Mouse (Mus musculus): ENCODE results near the gene Spsb2.

DNA sequence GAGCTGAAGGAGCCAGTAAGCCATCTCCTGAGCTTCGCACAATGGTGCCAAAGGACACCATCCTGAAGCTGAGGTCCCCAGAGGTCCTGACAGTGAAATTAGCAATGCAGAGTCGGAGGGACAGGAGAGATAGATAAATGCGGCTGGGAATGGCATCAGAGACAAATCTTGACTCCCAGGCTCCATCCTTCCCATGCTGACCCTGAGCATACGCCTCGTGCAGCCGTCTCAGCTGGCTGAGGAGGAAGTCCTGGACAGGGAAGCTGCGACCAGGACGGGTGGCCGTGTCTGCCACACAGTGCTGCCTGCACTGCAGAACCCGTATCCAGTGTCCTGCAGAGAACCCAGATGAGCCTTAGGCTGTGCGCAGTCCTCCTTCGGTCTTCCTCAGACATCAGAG, 46.2 kb downstream of the Spsb2 start:
- no peak for TF ChIP-seq ZNF384 (IDR thresholded peaks at IDR 0.05; ENCODE audit: low read depth, low read length)
- TF ChIP-seq ZC3H11A (IDR thresholded peaks at IDR 0.05; ENCODE audit: borderline replicate concordance, low read depth, low read length), result no peak
- TF ChIP-seq MAFK (IDR thresholded peaks at IDR 0.05; ENCODE audit: insufficient read depth, low read depth, low read length), result no peak
- no peak for TF ChIP-seq CHD2 (IDR thresholded peaks at IDR 0.05; ENCODE audit: low read depth, low read length)
